ENCODE assay signal across 1 mouse cellular context in genomic region chr2:59843156-59843555, GRCm38 (mm10).
TF ChIP-seq lines count a peak whose summit lies in the region.

No protein-coding gene starts in this region.

TF ChIP-seq in MEL, 35 proteins besides CTCF, POLR2A, EP300 and RAD21 (continued from another document):
- TF ChIP-seq JUND (IDR thresholded peaks at IDR 0.05; ENCODE audit: low read depth, low read length) (no peak), ZNF384 (IDR thresholded peaks at IDR 0.05; ENCODE audit: low read depth, low read length) (no peak), MAZ (IDR thresholded peaks at IDR 0.05; ENCODE audit: low read depth, low read length) (no peak), ETS1 (IDR thresholded peaks at IDR 0.05; ENCODE audit: low read depth, low read length) (no peak), MXI1 (IDR thresholded peaks at IDR 0.05; ENCODE audit: low read depth, low read length) (no peak), POLR2AphosphoS2 (IDR thresholded peaks at IDR 0.05; ENCODE audit: low read length) (no peak), TCF12 (IDR thresholded peaks at IDR 0.05; ENCODE audit: low read depth, low read length) (0 out of 2 replicates have a peak, but pooled peaks have one; percentile 6), TBP (IDR thresholded peaks at IDR 0.05; ENCODE audit: low read depth, low read length) (peak; percentile 36; the same call in 1 of the 2 replicates)
TF ChIP-seq in MEL: peak in this region for 4.
